8 mouse cellular contexts compared by ENCODE assay signal in the genomic region with DNA sequence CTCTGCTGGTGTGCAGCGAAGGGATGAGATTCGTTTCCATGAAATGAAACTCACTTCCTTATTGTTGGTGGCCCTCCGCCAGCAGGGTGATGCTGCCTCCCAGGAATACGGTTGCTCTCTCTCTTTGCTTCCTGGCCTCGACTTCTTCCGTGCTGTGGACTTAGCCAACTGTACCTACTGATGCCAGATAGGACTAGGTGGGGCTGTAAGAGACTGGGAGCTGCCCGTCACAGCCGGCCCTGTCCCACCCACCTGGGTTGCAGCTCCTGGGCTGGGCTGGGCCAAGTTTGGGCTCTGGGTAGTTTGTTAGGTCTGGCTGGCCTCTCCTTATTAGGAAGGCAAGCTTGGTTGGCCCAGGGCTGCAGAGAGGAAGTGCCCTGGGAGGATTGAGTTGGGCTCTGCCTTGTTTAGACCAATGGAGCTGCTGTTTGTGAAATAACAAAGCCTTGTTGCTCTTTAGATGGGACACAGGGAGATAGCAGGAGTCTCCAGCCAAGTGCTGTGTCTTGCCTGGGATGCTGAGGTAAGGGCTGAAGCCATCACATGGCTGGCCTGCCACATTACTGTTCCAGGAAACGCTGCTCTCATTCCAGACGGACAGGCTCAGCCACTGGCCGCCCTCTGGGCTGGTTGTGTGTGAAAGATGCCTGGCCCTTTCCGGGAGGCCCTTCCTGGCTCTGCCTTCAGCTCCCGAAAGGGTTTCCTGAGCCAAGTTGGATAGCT. TPM values are rescaled to one million over a fixed set of nuclear protein-coding genes. Genes with fewer than 3 reads are reported as not detected.
DNase-seq lines count a peak whose midpoint lies in the region; ATAC-seq lines count a peak whose summit lies in the region.

No protein-coding gene starts in this region.

- ATAC-seq in cerebellum, adult (ENCODE audit: insufficient number of reproducible peaks, low FRiP score, low TSS enrichment) = peak; percentile 65
- no peak for ATAC-seq in hindbrain, embryonic 12.5 days (ENCODE audit: low FRiP score)
- peak; percentile 56 for ATAC-seq in limb, embryonic 15.5 days (ENCODE audit: insufficient number of reproducible peaks, low FRiP score, low TSS enrichment, low read depth)
- ATAC-seq in midbrain, embryonic 14.5 days (ENCODE audit: low FRiP score, low TSS enrichment) = no peak

- no peaks in the 10 kb centered on the region for H3K9me3 ChIP-seq in hindbrain, embryonic 12.5 days (replicated peaks)
- no peaks in the 10 kb centered on the region for H3K9me3 ChIP-seq in limb, embryonic 15.5 days
- H3K9me3 ChIP-seq in midbrain, embryonic 14.5 days (ENCODE audit: control insufficient read depth, low read length) = no peaks in the 10 kb centered on the region

- peak; percentile 76 for DNase-seq in MN1 (ENCODE audit: low spot score)
- peak; percentile 89 for DNase-seq in gastrocnemius, adult 18-20 months (ENCODE audit: low spot score)
- DNase-seq in midbrain, embryonic 14.5 days = no peak
- no peak for DNase-seq in spleen, postnatal 14 days (ENCODE audit: low spot score in 2 of 2)
- DNase-seq in frontal cortex, adult 2 months (ENCODE audit: extremely low spot score in 1 of 2, low spot score in 1 of 2) = no peak

- H3K4me3 ChIP-seq in hindbrain, embryonic 12.5 days = no peak overlapping the region
- no peak overlapping the region for H3K4me3 ChIP-seq in limb, embryonic 15.5 days
- H3K4me3 ChIP-seq in midbrain, embryonic 14.5 days (replicated peaks; ENCODE audit: low read depth, low read length) = no peak overlapping the region

- 75% methylated on average over 13 of the region's 13 CpGs for WGBS in hindbrain, embryonic 12.5 days
- WGBS in limb, embryonic 15.5 days = 41% methylated on average over 13 of the region's 13 CpGs
- WGBS in midbrain, embryonic 14.5 days = 85% methylated on average over 13 of the region's 13 CpGs

- H3K27me3 ChIP-seq in hindbrain, embryonic 12.5 days = no peaks in the 10 kb centered on the region
- H3K27me3 ChIP-seq in limb, embryonic 15.5 days = no peaks in the 10 kb centered on the region
- no peaks in the 10 kb centered on the region for H3K27me3 ChIP-seq in midbrain, embryonic 14.5 days (ENCODE audit: control insufficient read depth, insufficient read depth, low read length)

- H3K27ac ChIP-seq in hindbrain, embryonic 12.5 days = peak overlapping the region; percentile 52
- H3K27ac ChIP-seq in limb, embryonic 15.5 days = peak overlapping the region; percentile 87
- H3K27ac ChIP-seq in midbrain, embryonic 14.5 days (replicated peaks; ENCODE audit: low read depth, low read length) = peak overlapping the region; percentile 34

- peaks cover 42% of the 10 kb centered on the region for H3K4me1 ChIP-seq in hindbrain, embryonic 12.5 days
- peaks cover 40% of the 10 kb centered on the region for H3K4me1 ChIP-seq in limb, embryonic 15.5 days
- H3K4me1 ChIP-seq in midbrain, embryonic 14.5 days (ENCODE audit: control insufficient read depth, insufficient read depth, low read length) = peaks cover 7% of the 10 kb centered on the region; the same call in 1 of the 2 replicates

- no peak overlapping the region for H3K9ac ChIP-seq in hindbrain, embryonic 12.5 days
- no peak overlapping the region for H3K9ac ChIP-seq in limb, embryonic 15.5 days
- H3K9ac ChIP-seq in midbrain, embryonic 14.5 days (replicated peaks; ENCODE audit: low read length) = no peak overlapping the region

- no peak overlapping the region for H3K4me2 ChIP-seq in hindbrain, embryonic 12.5 days (replicated peaks)
- peak overlapping the region; percentile 26; the same call in 1 of the 2 replicates for H3K4me2 ChIP-seq in limb, embryonic 15.5 days
- no peak overlapping the region for H3K4me2 ChIP-seq in midbrain, embryonic 14.5 days (ENCODE audit: low read length)

- H3K36me3 ChIP-seq in hindbrain, embryonic 12.5 days = peaks cover 17% of the 10 kb centered on the region
- peaks cover 22% of the 10 kb centered on the region; the same call in 1 of the 2 replicates for H3K36me3 ChIP-seq in limb, embryonic 15.5 days
- peaks cover 1% of the 10 kb centered on the region; the same call in 1 of the 2 replicates for H3K36me3 ChIP-seq in midbrain, embryonic 14.5 days (ENCODE audit: control insufficient read depth, insufficient read depth, low read length)

RNA-seq across cellular contexts. Expression of a gene that starts 23.5 kb away (rescaled TPM):
- 10 to 100 TPM; 14.5 to 16.4 TPM for total RNA-seq in gastrocnemius, adult 18-20 months (2021)
- polyA plus RNA-seq in hindbrain, embryonic 12.5 days (2016; fragmentation: Nextera tagmentation; extraction: Ambion mirVana) = 7.9 and 8.8 TPM in 2 replicates
- polyA plus RNA-seq in limb, embryonic 15.5 days (2015; fragmentation: Nextera tagmentation; extraction: Ambion mirVana) = 4.4 and 5.3 TPM in 2 replicates
- polyA plus RNA-seq in midbrain, embryonic 14.5 days (2014; fragmentation: Nextera tagmentation; extraction: Ambion mirVana) = 4.2 and 4.6 TPM in 2 replicates
- 19.1 and 19.2 TPM in 2 replicates for polyA plus RNA-seq in frontal cortex, adult 2 months (2012; rRNA removed)

RNA-seq across cellular contexts. Expression of a gene that starts 39.0 kb away (rescaled TPM):
- total RNA-seq in gastrocnemius, adult 18-20 months (2021) = 1 to 10 TPM; 3.0 to 3.8 TPM
- 14.9 and 15.6 TPM in 2 replicates for polyA plus RNA-seq in hindbrain, embryonic 12.5 days (2016; fragmentation: Nextera tagmentation; extraction: Ambion mirVana)
- polyA plus RNA-seq in limb, embryonic 15.5 days (2015; fragmentation: Nextera tagmentation; extraction: Ambion mirVana) = 9.8 and 9.9 TPM in 2 replicates
- polyA plus RNA-seq in midbrain, embryonic 14.5 days (2014; fragmentation: Nextera tagmentation; extraction: Ambion mirVana) = 12.6 and 13.9 TPM in 2 replicates
- polyA plus RNA-seq in frontal cortex, adult 2 months (2012; rRNA removed) = 30.7 and 30.8 TPM in 2 replicates

Comparison
In these comparisons a context has a peak if more than half of its experiments do, and no peak if none do; other contexts are left out.
1. DNase-seq: peak in MN1 (single experiment) and gastrocnemius, adult 18-20 months (single experiment); none in midbrain, embryonic 14.5 days (single experiment), spleen, postnatal 14 days (0 of 2) and frontal cortex, adult 2 months (0 of 2).
2. ATAC-seq: peak in cerebellum, adult (single experiment) and limb, embryonic 15.5 days (single experiment); none in hindbrain, embryonic 12.5 days (single experiment) and midbrain, embryonic 14.5 days (single experiment).
3. H3K27ac ChIP-seq: peak in every context shown above with its lines; median percentile 87 in limb, embryonic 15.5 days; 52 in hindbrain, embryonic 12.5 days; 34 in midbrain, embryonic 14.5 days.